Mouse (Mus musculus): ENCODE measurements around the gene Tmem63a.

GRCm38 (mm10) chr1:181017890-181018420 is 75.8 kb downstream of the Tmem63a start:
- TF ChIP-seq EP300 (IDR thresholded peaks at IDR 0.05) (no peak), CTCF (IDR thresholded peaks at IDR 0.05) (no peak)
